Mouse (Mus musculus) limb, embryonic 14.5 days (tissue): ENCODE results near the gene Mindy2. TPM values are rescaled to one million over a fixed set of nuclear protein-coding genes. Genes with fewer than 3 reads are reported as not detected.

ENCODE experiments used
- ATAC-seq: fragments of 200-750 bp; cut with Nextera tagmentation; 2 replicates; pipeline ENCODE4 v1.8.0; 2017; ENCODE audit warnings: low read depth, moderate number of reproducible peaks, moderate TSS enrichment; ENCODE audit not compliant: low FRiP score
- DNase-seq: peaks from one replicate; pipeline ENCODE4 v3.0.0-alpha.2; 2015; ENCODE audit warnings: low spot score
- H3K27ac ChIP-seq: fragments of 300-500 bp; sonication (generic); replicated peaks from 2 replicates; pipeline ENCODE4 v1.5.1; 2014; ENCODE audit warnings: low read depth, mild to moderate bottlenecking, low read length, moderate library complexity, mixed read lengths
- H3K27me3 ChIP-seq: fragments of 300-500 bp; sonication (generic); 2 replicates; pipeline ENCODE4 v1.6.1; 2014; ENCODE audit warnings: low read length, mixed read lengths; ENCODE audit not compliant: control insufficient read depth, insufficient read depth
- H3K36me3 ChIP-seq: fragments of 300-500 bp; sonication (generic); 2 replicates; pipeline ENCODE4 v1.6.1; 2014; ENCODE audit warnings: mild to moderate bottlenecking, low read length, moderate library complexity, mixed read lengths; ENCODE audit not compliant: control insufficient read depth, insufficient read depth
- H3K4me1 ChIP-seq: fragments of 300-500 bp; sonication (generic); 2 replicates; pipeline ENCODE4 v1.6.1; 2014; ENCODE audit warnings: antibody characterized with exemption, low read length, mixed read lengths; ENCODE audit not compliant: control insufficient read depth, insufficient read depth
- H3K4me2 ChIP-seq: fragments of 300-500 bp; sonication (generic); replicated peaks from 2 replicates; pipeline ENCODE4 v1.6.1; 2014; ENCODE audit warnings: low read depth, mild to moderate bottlenecking, low read length, moderate library complexity; ENCODE audit not compliant: severe bottlenecking
- H3K4me3 ChIP-seq: fragments of 300-500 bp; sonication (generic); replicated peaks from 2 replicates; pipeline ENCODE4 v1.5.1; 2014; ENCODE audit warnings: low read length
- H3K9ac ChIP-seq: fragments of 300-500 bp; sonication (generic); 2 replicates; pipeline ENCODE4 v1.6.1; 2014; ENCODE audit warnings: mild to moderate bottlenecking, low read depth, low read length, moderate library complexity; ENCODE audit not compliant: severe bottlenecking
- H3K9me3 ChIP-seq: fragments of 300-500 bp; sonication (generic); 2 replicates; pipeline ENCODE4 v1.6.1; 2016; ENCODE audit warnings: low read length; ENCODE audit not compliant: control insufficient read depth
- POLR2A ChIP-seq: fragments of 200-500 bp; IDR thresholded peaks from 2 replicates; pipeline ENCODE4 v1.8.0; 2012; ENCODE audit warnings: inconsistent platforms, mild to moderate bottlenecking, moderate library complexity, borderline replicate concordance; ENCODE audit not compliant: insufficient read depth, insufficient read length; ENCODE audit errors: extremely low read depth
- WGBS: fragments of 180-500 bp; shearing (Covaris S2); extraction: QIAGEN DNeasy Blood & Tissue Kit; methylation state at CpG from one replicate; pipeline ENCODE4 v1.1.7; 2014; 5-methylcytosine and 5-hydroxymethylcytosine counted together
- polyA plus RNA-seq, 2 experiments: library from polyadenylated mRNA; depleted of rRNA in 1 of 2; stranded (reverse) in 1 of 2; unstranded in 1 of 2; fragments of >200 nt; fragmentation: Nextera tagmentation in 1 of 2; extraction: Ambion mirVana in 1 of 2; gene quantifications; 2 replicates each; pipeline versions ENCODE4 v1.2.1 to v1.2.3; 2012 to 2014

The Mindy2 gene
- polyA plus RNA-seq, 2 experiments: 6.3 to 13.0 TPM

DNA sequence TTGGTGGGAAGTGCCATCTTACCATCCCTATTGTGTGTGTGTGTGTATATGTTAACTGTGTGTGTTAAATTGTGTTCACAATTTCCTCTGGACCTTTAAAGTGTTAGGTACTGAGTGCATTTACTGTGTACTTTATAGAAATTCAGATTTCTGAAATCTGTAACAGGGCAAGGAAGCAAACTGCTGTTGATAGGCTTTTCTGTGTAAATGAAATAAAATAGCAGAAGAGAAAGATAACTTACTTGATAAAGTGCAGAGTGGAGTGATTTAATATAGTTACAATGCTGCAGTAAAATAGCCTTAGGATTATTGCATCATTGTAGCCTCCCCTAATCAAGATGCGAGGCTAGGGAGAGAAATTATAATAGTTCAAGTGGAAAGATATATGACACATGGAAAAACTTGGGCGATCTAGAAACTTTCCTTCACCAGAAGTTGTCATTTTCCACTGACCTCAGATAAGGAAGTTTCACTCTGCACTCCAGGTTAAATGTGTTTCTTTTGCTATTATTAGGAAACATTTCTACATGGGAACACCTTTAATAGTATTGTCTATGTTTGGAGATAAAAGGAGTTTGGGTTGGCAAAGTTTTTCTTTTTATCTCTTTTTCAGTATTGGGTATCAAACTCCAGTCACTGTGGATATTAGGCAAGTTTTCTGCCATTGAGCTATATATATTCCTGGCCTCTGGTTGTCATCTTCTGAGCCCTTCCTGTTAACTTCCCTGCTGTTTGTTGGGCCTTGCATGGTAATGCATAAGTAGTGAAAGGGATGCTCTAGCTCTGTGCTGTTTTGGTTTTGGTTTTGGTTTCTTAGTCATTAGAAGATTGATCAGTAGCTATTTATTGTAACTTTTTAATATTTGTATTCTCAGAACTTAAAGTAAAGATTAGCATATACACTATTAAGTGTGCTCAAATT is 35.1 kb upstream of the Mindy2 start:
- Histone ChIP-seq H3K4me3 (no peak overlapping the region), H3K4me2 (no peak overlapping the region), H3K4me1 (no peaks in the 10 kb centered on the region), H3K9ac (no peak overlapping the region), H3K9me3 (no peaks in the 10 kb centered on the region), H3K27ac (no peak overlapping the region), H3K27me3 (no peaks in the 10 kb centered on the region), H3K36me3 (no peaks in the 10 kb centered on the region)
- ATAC-seq (no peak), DNase-seq (no peak)
- TF ChIP-seq POLR2A: no peak
- 65% methylated on average over 2 of the region's 2 CpGs for WGBS

DNA sequence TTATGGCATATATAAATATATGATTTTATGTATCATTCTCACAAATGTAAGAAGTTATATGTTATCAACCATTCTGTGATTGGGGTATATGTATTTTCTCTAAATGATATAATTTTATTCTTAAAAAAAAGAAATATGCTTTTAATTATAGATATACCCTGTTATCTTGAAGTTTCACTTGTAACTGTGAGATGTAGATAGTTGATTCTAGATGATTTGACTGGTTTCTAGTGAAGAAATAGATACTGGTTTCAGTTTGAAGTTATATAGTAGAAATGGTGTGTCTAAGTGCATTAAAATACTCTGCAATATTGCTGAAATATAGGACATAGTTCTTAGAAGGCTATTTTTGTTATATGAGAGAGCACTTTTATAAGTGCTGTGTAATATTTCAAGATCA is 33.6 kb upstream of the Mindy2 start:
- Histone ChIP-seq H3K9me3 (no peaks in the 10 kb centered on the region), H3K27me3 (no peaks in the 10 kb centered on the region), H3K36me3 (no peaks in the 10 kb centered on the region), H3K4me1 (no peaks in the 10 kb centered on the region), H3K9ac (no peak overlapping the region), H3K27ac (no peak overlapping the region), H3K4me2 (no peak overlapping the region), H3K4me3 (no peak overlapping the region)
- TF ChIP-seq POLR2A: no peak
- no peak for DNase-seq
- no peak for ATAC-seq

DNA sequence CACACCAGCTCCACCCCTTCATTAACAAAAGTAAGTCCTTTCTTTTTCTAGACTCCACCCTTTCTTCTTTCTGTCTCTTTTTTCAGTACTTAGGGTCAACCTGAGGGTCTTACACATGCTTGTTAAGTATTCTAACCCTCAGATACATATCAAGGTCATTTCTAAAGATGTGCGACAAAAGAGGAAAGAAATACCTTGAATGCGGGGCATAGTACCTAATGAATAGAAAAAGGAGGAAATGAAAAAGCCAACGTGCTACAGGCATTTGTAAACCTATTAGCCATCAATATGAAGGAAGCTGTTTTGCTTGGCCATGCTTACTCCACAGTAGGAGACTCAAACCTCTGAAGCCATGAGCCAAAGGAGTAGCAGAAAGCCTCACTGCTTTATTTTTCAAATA is 33.0 kb upstream of the Mindy2 start:
- no peak overlapping the region for H3K9ac ChIP-seq
- no peaks in the 10 kb centered on the region for H3K36me3 ChIP-seq
- H3K4me2 ChIP-seq: no peak overlapping the region
- no peaks in the 10 kb centered on the region for H3K27me3 ChIP-seq
- 82% methylated on average over 3 of the region's 3 CpGs for WGBS
- H3K9me3 ChIP-seq: no peaks in the 10 kb centered on the region
- DNase-seq (no peak), ATAC-seq (no peak)
- no peak overlapping the region for H3K4me3 ChIP-seq
- no peak for TF ChIP-seq POLR2A
- no peak overlapping the region for H3K27ac ChIP-seq
- no peaks in the 10 kb centered on the region; the same call in 1 of the 2 replicates for H3K4me1 ChIP-seq

DNA sequence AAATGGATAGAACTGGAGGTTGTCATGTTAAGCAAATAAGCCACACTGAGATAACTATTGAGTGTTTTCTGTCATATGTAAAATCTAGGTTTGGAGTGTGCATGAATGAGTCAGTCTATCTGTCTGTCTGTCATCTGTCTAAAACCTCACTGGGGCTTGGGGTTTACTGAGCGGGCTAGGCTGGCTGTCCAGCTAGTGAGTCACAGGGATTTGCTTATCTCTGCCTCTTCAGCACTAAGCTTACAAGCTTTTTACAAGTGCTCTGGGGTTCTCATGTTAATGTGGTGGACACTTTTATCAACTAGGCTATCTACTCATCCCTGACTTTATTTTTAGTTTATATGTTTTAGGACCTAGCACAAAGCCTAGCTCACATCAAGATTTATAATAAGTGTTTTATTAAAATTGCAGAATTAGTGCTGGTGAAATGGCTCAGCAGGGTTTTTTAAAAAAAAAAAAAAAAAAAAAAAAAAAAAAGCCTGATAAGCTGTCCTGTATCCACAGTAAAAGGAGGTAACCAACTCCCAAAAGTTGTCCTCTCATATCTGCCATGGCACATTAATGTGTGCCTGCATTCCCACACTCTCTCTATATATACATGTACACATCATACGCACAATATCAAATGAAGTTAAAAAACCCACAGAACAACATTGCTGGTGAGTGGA is 31.5 kb upstream of the Mindy2 start:
- H3K4me3 ChIP-seq: no peak overlapping the region
- H3K27ac ChIP-seq: no peak overlapping the region

DNA sequence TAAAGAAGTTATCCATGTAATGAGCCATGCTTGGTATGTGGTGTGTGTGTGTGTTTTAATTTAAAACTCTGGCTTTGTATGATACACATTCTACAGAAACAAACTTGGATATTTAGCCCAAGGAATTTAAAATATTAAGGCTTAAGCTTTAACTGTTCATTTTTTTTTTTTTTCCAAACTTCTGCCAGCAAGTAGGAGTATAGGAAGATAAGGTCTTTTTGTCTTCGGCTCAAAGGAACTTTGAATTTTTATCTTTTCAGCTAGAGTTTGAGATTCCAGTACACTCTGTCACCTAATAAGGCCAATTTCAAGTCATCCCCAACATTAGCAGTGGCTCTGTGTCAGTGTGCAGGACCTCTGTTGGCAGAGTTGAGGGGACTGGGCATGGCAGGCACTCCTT is 25.2 kb upstream of the Mindy2 start:
- DNase-seq: no peak
- WGBS: 89% methylated on average over 1 of the region's 1 CpGs
- ATAC-seq: no peak
- Histone ChIP-seq H3K36me3 (no peaks in the 10 kb centered on the region), H3K27me3 (no peaks in the 10 kb centered on the region), H3K4me2 (no peak overlapping the region), H3K9me3 (no peaks in the 10 kb centered on the region), H3K27ac (no peak overlapping the region), H3K9ac (no peak overlapping the region), H3K4me1 (peaks cover 4% of the 10 kb centered on the region; the same call in 1 of the 2 replicates), H3K4me3 (no peak overlapping the region)
- TF ChIP-seq POLR2A: no peak

More for the DNA sequence above, 31.5 kb upstream of the Mindy2 start:
- no peaks in the 10 kb centered on the region; the same call in 1 of the 2 replicates for H3K4me1 ChIP-seq
- DNase-seq (no peak), ATAC-seq (no peak)
- H3K27me3 ChIP-seq: no peaks in the 10 kb centered on the region
- no peak overlapping the region for H3K9ac ChIP-seq
- no peaks in the 10 kb centered on the region for H3K36me3 ChIP-seq
- H3K4me2 ChIP-seq: no peak overlapping the region
- 88% methylated on average over 2 of the region's 2 CpGs for WGBS
- no peak for TF ChIP-seq POLR2A
- no peaks in the 10 kb centered on the region for H3K9me3 ChIP-seq
